Mouse (Mus musculus) ES-E14 (cell line): ENCODE measurements around the gene Kif7.

ENCODE experiments used
- CHD2 ChIP-seq: IDR thresholded peaks from 2 replicates; pipeline ENCODE4 v1.6.1; 2014; ENCODE audit warnings: mild to moderate bottlenecking, low read depth, low read length, inconsistent platforms
- HCFC1 ChIP-seq: IDR thresholded peaks from 2 replicates; pipeline ENCODE4 v1.6.1; 2012; ENCODE audit warnings: low read length, inconsistent platforms, borderline replicate concordance; ENCODE audit not compliant: insufficient read depth
- MAFK ChIP-seq: IDR thresholded peaks from 2 replicates; pipeline ENCODE4 v1.6.1; 2014; ENCODE audit warnings: mild to moderate bottlenecking, low read depth, low read length, inconsistent platforms; ENCODE audit not compliant: insufficient read depth
- ZC3H11A ChIP-seq: IDR thresholded peaks from 2 replicates; pipeline ENCODE4 v1.6.1; 2012; ENCODE audit warnings: low read depth, mild to moderate bottlenecking, inconsistent platforms, low read length, borderline replicate concordance
- ZNF384 ChIP-seq: IDR thresholded peaks from 2 replicates; pipeline ENCODE4 v1.6.1; 2012; ENCODE audit warnings: low read depth, low read length, inconsistent platforms

- TF ChIP-seq ZNF384 (no peak), MAFK (no peak), CHD2 (no peak), HCFC1 (no peak), ZC3H11A (peak; percentile 39; the same call in 1 of the 2 replicates)
Observed at GRCm38 (mm10) chr7:79729169-79729568, 13.6 kb upstream of the Kif7 start.
